Mouse (Mus musculus) thymus, adult 2 months (tissue): ENCODE measurements around the gene Ndel1.

Experiments used
- CTCF ChIP-seq: fragments of 200-500 bp; IDR thresholded peaks from 2 replicates; pipeline ENCODE4 v1.5.1; 2012; ENCODE audit warnings: mild to moderate bottlenecking, control low read depth, low read length, moderate library complexity, borderline replicate concordance; ENCODE audit not compliant: control insufficient read depth, poor library complexity, insufficient read depth; ENCODE audit errors: extremely low read depth
- POLR2A ChIP-seq: fragments of 200-500 bp; IDR thresholded peaks from 2 replicates; pipeline ENCODE4 v1.6.1; 2012; ENCODE audit warnings: mild to moderate bottlenecking, low read length, control low read depth, moderate library complexity; ENCODE audit not compliant: control insufficient read depth, poor library complexity, insufficient read depth; ENCODE audit errors: extremely low read depth

- TF ChIP-seq CTCF (no peak), POLR2A (no peak)
These were observed 381 bp downstream of the Ndel1 start for GRCm38 (mm10) chr11:68871277-68871676.
